Mouse (Mus musculus): ENCODE data around the gene Spats1. TPM values are rescaled to one million over a fixed set of nuclear protein-coding genes. Genes with fewer than 3 reads are reported as not detected.
A peak's percentile ranks its signal among the peaks of the same experiment; 100 is the strongest.

Spats1 gene
- polyA plus RNA-seq, 1 experiment from 2014 or later, result 0.85 TPM

DNA sequence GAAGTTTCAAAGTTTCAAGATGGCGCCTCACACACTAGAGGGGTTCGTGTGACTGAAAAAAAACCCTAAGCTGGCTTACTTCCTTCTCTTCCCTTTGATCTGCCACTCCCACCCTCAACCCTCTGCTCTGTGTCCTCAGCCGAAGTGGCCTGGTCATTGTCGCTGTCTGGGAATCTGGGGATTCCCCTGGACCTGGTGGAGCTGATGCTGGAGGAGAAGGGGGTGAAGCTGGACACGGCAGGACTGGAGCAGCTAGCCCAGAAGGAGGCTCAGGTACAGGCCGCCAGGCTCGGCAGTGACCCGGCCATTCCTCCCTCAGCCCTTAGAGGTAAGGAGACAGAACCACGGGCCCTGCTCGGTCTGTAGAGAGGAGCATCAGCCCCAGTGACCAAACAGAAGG, 40.6 kb upstream of the Spats1 start:
- WGBS, result 89% methylated on average over 10 of the region's 10 CpGs
- no peaks in the 10 kb centered on the region for H3K4me1 ChIP-seq (replicated peaks; ENCODE audit: control insufficient read depth, insufficient read depth, low read length)
- no peak for DNase-seq (ENCODE audit: low spot score)
- H3K27me3 ChIP-seq (ENCODE audit: control insufficient read depth, insufficient read depth, low read length), result no peaks in the 10 kb centered on the region
- no peak overlapping the region for H3K27ac ChIP-seq (ENCODE audit: low read depth, low read length)
- no peak overlapping the region for H3K4me3 ChIP-seq (ENCODE audit: low read depth, low read length)
- H3K4me2 ChIP-seq (replicated peaks; ENCODE audit: low read depth, low read length), result no peak overlapping the region
- ATAC-seq (ENCODE audit: low FRiP score), result no peak
- no peaks in the 10 kb centered on the region for H3K9me3 ChIP-seq (ENCODE audit: control insufficient read depth, low read length)
- H3K9ac ChIP-seq (ENCODE audit: low read depth, low read length), result no peak overlapping the region
- 0 out of 2 replicates have a peak, but pooled peaks cover 3% of the 10 kb centered on the region for H3K36me3 ChIP-seq (ENCODE audit: control insufficient read depth, insufficient read depth, low read length)

DNA sequence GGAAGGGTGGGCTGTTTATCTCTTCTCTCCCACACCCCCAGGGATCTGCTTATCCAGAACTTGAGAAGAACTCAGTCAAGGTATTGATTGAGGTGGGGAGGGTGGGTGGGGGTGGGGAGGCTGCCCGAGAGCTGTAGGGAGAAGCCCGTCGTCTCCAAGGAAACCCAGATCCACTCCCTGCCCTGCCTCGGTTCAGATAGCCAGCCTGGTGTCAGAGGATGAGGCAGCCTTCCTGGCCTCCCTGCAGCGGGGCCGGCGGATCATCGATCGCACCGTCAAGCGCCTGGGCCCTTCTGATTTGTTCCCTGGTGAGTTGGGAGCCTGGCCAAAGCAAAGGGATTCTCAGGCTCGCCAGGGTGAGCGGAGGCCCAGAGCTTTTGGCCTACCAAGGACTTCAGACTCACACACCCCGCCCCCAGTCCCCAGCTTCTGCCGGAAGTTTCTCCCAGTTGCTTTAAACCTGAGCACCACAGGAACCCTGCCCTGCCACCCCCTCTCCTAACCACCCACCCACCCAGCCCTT, 40.0 kb upstream of the Spats1 start:
- DNase-seq (ENCODE audit: low spot score) (no peak), ATAC-seq (ENCODE audit: low FRiP score) (0 out of 2 replicates have a peak, but pooled peaks have one; percentile 15)
- Histone ChIP-seq H3K9ac (ENCODE audit: low read depth, low read length) (no peak overlapping the region), H3K9me3 (ENCODE audit: control insufficient read depth, low read length) (no peaks in the 10 kb centered on the region), H3K4me3 (ENCODE audit: low read depth, low read length) (no peak overlapping the region), H3K4me2 (replicated peaks; ENCODE audit: low read depth, low read length) (no peak overlapping the region), H3K4me1 (replicated peaks; ENCODE audit: control insufficient read depth, insufficient read depth, low read length) (no peaks in the 10 kb centered on the region), H3K36me3 (ENCODE audit: control insufficient read depth, insufficient read depth, low read length) (0 out of 2 replicates have a peak, but pooled peaks cover 3% of the 10 kb centered on the region), H3K27me3 (ENCODE audit: control insufficient read depth, insufficient read depth, low read length) (no peaks in the 10 kb centered on the region), H3K27ac (ENCODE audit: low read depth, low read length) (no peak overlapping the region)
- WGBS, result 58% methylated on average over 15 of the region's 15 CpGs

DNA sequence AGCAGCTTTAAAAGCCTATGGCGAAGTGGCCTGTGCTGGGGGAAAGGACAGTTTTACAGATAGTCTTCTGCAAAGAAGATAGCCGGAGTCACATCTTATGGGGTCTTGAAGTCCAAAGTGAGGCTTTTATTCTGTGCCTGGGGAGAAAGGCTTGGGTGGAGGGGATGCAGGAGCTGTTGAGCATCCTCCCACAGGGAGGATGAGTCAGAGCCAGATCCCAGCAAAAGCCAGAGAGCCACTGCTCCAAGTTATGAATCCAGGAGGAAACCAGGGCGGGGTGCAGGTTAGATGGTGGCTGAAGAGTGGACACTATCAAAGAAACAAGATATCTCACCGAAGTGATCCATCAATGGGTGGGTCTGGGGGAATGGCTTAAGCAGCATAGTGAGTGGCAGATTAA, 36.5 kb upstream of the Spats1 start:
- Histone ChIP-seq H3K27ac (ENCODE audit: low read depth, low read length) (no peak overlapping the region), H3K4me2 (replicated peaks; ENCODE audit: low read depth, low read length) (no peak overlapping the region), H3K27me3 (ENCODE audit: control insufficient read depth, insufficient read depth, low read length) (no peaks in the 10 kb centered on the region), H3K9ac (ENCODE audit: low read depth, low read length) (no peak overlapping the region), H3K9me3 (ENCODE audit: control insufficient read depth, low read length) (no peaks in the 10 kb centered on the region), H3K36me3 (ENCODE audit: control insufficient read depth, insufficient read depth, low read length) (no peaks in the 10 kb centered on the region), H3K4me1 (replicated peaks; ENCODE audit: control insufficient read depth, insufficient read depth, low read length) (no peaks in the 10 kb centered on the region; the same call in 1 of the 2 replicates), H3K4me3 (ENCODE audit: low read depth, low read length) (no peak overlapping the region)
- 94% methylated on average over 4 of the region's 4 CpGs for WGBS
- ATAC-seq (ENCODE audit: low FRiP score), result no peak
- no peak for DNase-seq (ENCODE audit: low spot score)

GRCm38 (mm10) chr17:45510871-45511270, 35.7 kb upstream of the Spats1 start:
- Histone ChIP-seq H3K27me3 (ENCODE audit: control insufficient read depth, insufficient read depth, low read length) (no peaks in the 10 kb centered on the region), H3K36me3 (ENCODE audit: control insufficient read depth, insufficient read depth, low read length) (no peaks in the 10 kb centered on the region), H3K4me3 (ENCODE audit: low read depth, low read length) (no peak overlapping the region), H3K27ac (ENCODE audit: low read depth, low read length) (no peak overlapping the region), H3K9me3 (ENCODE audit: control insufficient read depth, low read length) (no peaks in the 10 kb centered on the region), H3K4me1 (replicated peaks; ENCODE audit: control insufficient read depth, insufficient read depth, low read length) (no peaks in the 10 kb centered on the region; the same call in 1 of the 2 replicates), H3K9ac (ENCODE audit: low read depth, low read length) (no peak overlapping the region), H3K4me2 (replicated peaks; ENCODE audit: low read depth, low read length) (no peak overlapping the region)
- ATAC-seq (ENCODE audit: low FRiP score) (no peak), DNase-seq (ENCODE audit: low spot score) (no peak)
- WGBS, result 95% methylated on average over 4 of the region's 4 CpGs

GRCm38 (mm10) chr17:45506700-45507189, 31.5 kb upstream of the Spats1 start, which contains the start of gene Aars2:
Gene Aars2 (plus strand): TSS chr17:45506841.
- WGBS, result under 1% methylated on average over 42 of the region's 42 CpGs
- DNase-seq (ENCODE audit: low spot score) (peak; percentile 97), ATAC-seq (ENCODE audit: low FRiP score) (peak; percentile 95)
- no peaks in the 10 kb centered on the region for H3K27me3 ChIP-seq (ENCODE audit: control insufficient read depth, insufficient read depth, low read length)
- H3K9ac ChIP-seq (ENCODE audit: low read depth, low read length), result peak within 1 kb of the TSS; percentile 72
- no peaks in the 10 kb centered on the region for H3K36me3 ChIP-seq (ENCODE audit: control insufficient read depth, insufficient read depth, low read length)
- no peaks in the 10 kb centered on the region; the same call in 1 of the 2 replicates for H3K4me1 ChIP-seq (replicated peaks; ENCODE audit: control insufficient read depth, insufficient read depth, low read length)
- peak within 1 kb of the TSS; percentile 6; the same call in 1 of the 2 replicates for H3K4me2 ChIP-seq (replicated peaks; ENCODE audit: low read depth, low read length)
- H3K27ac ChIP-seq (ENCODE audit: low read depth, low read length), result peak within 1 kb of the TSS; percentile 74
- H3K4me3 ChIP-seq (ENCODE audit: low read depth, low read length), result peak within 1 kb of the TSS; percentile 69
- no peaks in the 10 kb centered on the region for H3K9me3 ChIP-seq (ENCODE audit: control insufficient read depth, low read length)

DNA sequence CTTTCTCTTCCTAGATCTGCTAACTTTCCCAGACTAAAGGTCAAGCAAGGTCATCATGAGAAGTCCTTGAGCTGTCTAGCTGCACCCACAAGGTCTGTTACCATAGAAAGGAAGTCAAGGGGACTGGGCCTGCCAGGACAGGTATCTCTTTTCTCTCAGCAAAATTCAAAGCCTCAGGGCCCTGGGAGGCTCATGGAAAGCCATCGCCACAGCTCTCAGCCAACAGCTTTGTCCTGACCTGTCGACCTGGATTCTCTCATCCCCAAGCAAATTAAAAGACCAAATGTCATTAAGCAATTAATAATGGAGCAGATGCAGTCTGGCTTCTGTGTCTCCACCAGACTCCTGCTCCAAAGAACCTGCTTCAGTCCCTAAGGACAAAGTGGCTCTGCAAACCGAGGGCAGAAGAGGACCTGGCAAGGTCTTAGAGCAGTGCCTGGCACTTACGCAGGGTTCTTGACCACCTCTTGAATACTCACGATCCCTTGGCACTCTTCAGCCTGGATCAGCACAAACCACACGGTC, 30.8 kb upstream of the Spats1 start:
- H3K27me3 ChIP-seq (ENCODE audit: control insufficient read depth, insufficient read depth, low read length), result no peaks in the 10 kb centered on the region
- no peak overlapping the region for H3K4me3 ChIP-seq (ENCODE audit: low read depth, low read length)
- H3K9me3 ChIP-seq (ENCODE audit: control insufficient read depth, low read length), result no peaks in the 10 kb centered on the region
- 68% methylated on average over 6 of the region's 6 CpGs for WGBS
- H3K36me3 ChIP-seq (ENCODE audit: control insufficient read depth, insufficient read depth, low read length), result no peaks in the 10 kb centered on the region
- ATAC-seq (ENCODE audit: low FRiP score) (peak; percentile 37; the same call in 1 of the 2 replicates), DNase-seq (ENCODE audit: low spot score) (no peak)
- H3K27ac ChIP-seq (ENCODE audit: low read depth, low read length), result no peak overlapping the region
- no peaks in the 10 kb centered on the region; the same call in 1 of the 2 replicates for H3K4me1 ChIP-seq (replicated peaks; ENCODE audit: control insufficient read depth, insufficient read depth, low read length)
- H3K4me2 ChIP-seq (replicated peaks; ENCODE audit: low read depth, low read length), result no peak overlapping the region
- H3K9ac ChIP-seq (ENCODE audit: low read depth, low read length), result no peak overlapping the region

- no peak for ATAC-seq (ENCODE audit: low FRiP score)
- Histone ChIP-seq H3K4me3 (ENCODE audit: low read depth, low read length) (no peak overlapping the region), H3K4me2 (replicated peaks; ENCODE audit: low read depth, low read length) (no peak overlapping the region), H3K27me3 (ENCODE audit: control insufficient read depth, insufficient read depth, low read length) (no peaks in the 10 kb centered on the region), H3K36me3 (ENCODE audit: control insufficient read depth, insufficient read depth, low read length) (no peaks in the 10 kb centered on the region), H3K4me1 (replicated peaks; ENCODE audit: control insufficient read depth, insufficient read depth, low read length) (no peaks in the 10 kb centered on the region; the same call in 1 of the 2 replicates), H3K27ac (ENCODE audit: low read depth, low read length) (no peak overlapping the region), H3K9me3 (ENCODE audit: control insufficient read depth, low read length) (no peaks in the 10 kb centered on the region), H3K9ac (ENCODE audit: low read depth, low read length) (no peak overlapping the region)
- 63% methylated on average over 5 of the region's 5 CpGs for WGBS
- DNase-seq (ENCODE audit: low spot score), result no peak
Observed at GRCm38 (mm10) chr17:45503301-45503973, 28.2 kb upstream of the Spats1 start.

GRCm38 (mm10) chr17:45502324-45502723, 27.1 kb upstream of the Spats1 start:
- no peaks in the 10 kb centered on the region for H3K9me3 ChIP-seq (ENCODE audit: control insufficient read depth, low read length)
- ATAC-seq (ENCODE audit: low FRiP score) (no peak), DNase-seq (ENCODE audit: low spot score) (no peak)
- no peaks in the 10 kb centered on the region for H3K36me3 ChIP-seq (ENCODE audit: control insufficient read depth, insufficient read depth, low read length)
- H3K27ac ChIP-seq (ENCODE audit: low read depth, low read length), result no peak overlapping the region
- H3K27me3 ChIP-seq (ENCODE audit: control insufficient read depth, insufficient read depth, low read length), result no peaks in the 10 kb centered on the region
- no peak overlapping the region for H3K4me2 ChIP-seq (replicated peaks; ENCODE audit: low read depth, low read length)
- H3K4me3 ChIP-seq (ENCODE audit: low read depth, low read length), result no peak overlapping the region
- 62% methylated on average over 4 of the region's 4 CpGs for WGBS
- H3K9ac ChIP-seq (ENCODE audit: low read depth, low read length), result no peak overlapping the region
- H3K4me1 ChIP-seq (replicated peaks; ENCODE audit: control insufficient read depth, insufficient read depth, low read length), result no peaks in the 10 kb centered on the region; the same call in 1 of the 2 replicates
